Mouse (Mus musculus) kidney, adult 2 months (tissue): Measurements from ENCODE around the gene Efemp2.

Source experiments
- CTCF ChIP-seq: fragments of 200-500 bp; conservative IDR thresholded peaks from 2 replicates; pipeline ENCODE4 v1.5.1; 2011; ENCODE audit warnings: low read depth, mild to moderate bottlenecking, control low read depth, low read length, moderate library complexity, mixed read lengths; ENCODE audit not compliant: insufficient read depth, insufficient read length
- POLR2A ChIP-seq: fragments of 200-500 bp; IDR thresholded peaks from one replicate; pipeline ENCODE4 v1.6.1; 2011; ENCODE audit warnings: low read depth, low read length, control low read depth

DNA sequence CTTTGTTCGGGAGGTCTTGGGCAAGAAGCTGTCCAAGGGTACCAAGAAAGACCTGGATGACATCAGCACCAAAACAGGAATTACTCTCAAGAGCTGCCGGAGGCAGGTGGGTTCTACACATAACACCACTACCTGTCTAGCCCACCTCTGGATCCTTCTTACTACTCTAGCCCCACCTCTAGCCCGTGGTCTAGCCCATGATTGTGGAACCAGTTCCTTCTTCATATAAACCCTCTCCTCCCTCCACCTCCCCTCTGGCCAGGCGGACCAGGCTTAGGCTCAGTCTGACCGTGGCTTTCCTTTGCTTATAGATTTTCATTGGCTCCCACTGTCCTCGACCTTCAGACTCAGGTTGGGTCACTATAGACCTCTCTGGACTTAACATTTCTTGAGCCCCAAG, 12.3 kb upstream of the Efemp2 start:
- TF ChIP-seq CTCF (no peak), POLR2A (no peak)
